Mouse (Mus musculus) large intestine, adult 2 months (tissue): Measurements from ENCODE around the gene Vamp9. TPM values are rescaled to one million over a fixed set of nuclear protein-coding genes. Genes with fewer than 3 reads are reported as not detected.

Experiments used
- polyA plus RNA-seq: library from polyadenylated mRNA; depleted of rRNA; stranded (reverse); fragments of >200 nt; gene quantifications from 2 replicates; pipeline ENCODE4 v1.2.3, GENCODE M21; 2012; rRNA removed

Vamp9 gene
- polyA plus RNA-seq, 1 experiment: not detected

Other genes starting within 250 kb of the Vamp9 start
- 5.1 and 16.7 TPM in 2 replicates for gene Rasgef1b, start 177.2 kb upstream of the Vamp9 start, polyA plus RNA-seq
- 14.8 and 18.6 TPM in 2 replicates for gene Hnrnpd, start 72.7 kb downstream of the Vamp9 start, polyA plus RNA-seq
- 0.99 and 2.1 TPM in 2 replicates for gene 4930524J08Rik, start 72.8 kb downstream of the Vamp9 start, polyA plus RNA-seq
- gene Hnrnpdl, start 133.4 kb downstream of the Vamp9 start, polyA plus RNA-seq: 51.1 and 68.0 TPM in 2 replicates
- 36.2 and 36.6 TPM in 2 replicates for gene Enoph1, start 133.7 kb downstream of the Vamp9 start, polyA plus RNA-seq